14 mouse cellular contexts compared by ENCODE assay signal in genomic region chr13:94400465-94400864, GRCm38 (mm10).
"Had no signal": no experiment of that assay in that cellular context is flagged by ENCODE, and none has a peak within 500 bp of the region (broad histone marks: within the 10 kb centered on the region; RNA-seq: fewer than 3 reads in every experiment).

No protein-coding gene starts in this region.

- ATAC-seq: lung, postnatal 0 days; midbrain, embryonic 13.5 days had no signal

- H3K27me3 ChIP-seq: liver, embryonic 15.5 days; midbrain, embryonic 13.5 days; neural tube, embryonic 15.5 days; stomach, embryonic 15.5 days had no signal

- DNase-seq: kidney, adult 9 months; kidney, postnatal 10 days; kidney, postnatal 4 days; lung, adult 2 months; lung, postnatal 4 days; retina, postnatal 1 day; right cerebral cortex, postnatal 4 days; spleen, adult 18-20 months; thymus, postnatal 36 days had no signal
